Mouse (Mus musculus): Measurements from ENCODE around the gene Map1a. TPM values are rescaled to one million over a fixed set of nuclear protein-coding genes. Genes with fewer than 3 reads are reported as not detected.

The Map1a gene
- polyA plus RNA-seq, 1 experiment = 1.1 TPM

DNA sequence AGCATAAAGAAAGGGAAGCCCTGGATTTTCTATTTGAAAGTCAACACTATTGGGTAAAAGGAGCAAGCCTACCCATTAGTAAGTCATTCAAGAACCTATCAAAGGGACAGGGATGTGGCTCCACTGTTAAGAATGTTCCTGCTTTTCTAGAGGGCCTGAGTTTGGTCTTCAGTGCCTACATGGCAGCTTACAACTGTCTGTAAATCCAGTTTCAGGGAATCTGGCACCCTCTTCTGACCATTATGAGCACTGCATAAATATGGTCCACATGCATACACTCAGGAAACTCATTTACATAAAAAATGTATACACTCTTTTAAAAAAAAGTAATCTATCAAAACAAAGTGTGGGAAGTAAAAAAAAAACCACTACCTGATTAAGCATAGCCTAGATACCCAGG is 49.7 kb downstream of the Map1a start:
- no peak overlapping the region for H3K4me3 ChIP-seq (ENCODE audit: control insufficient read depth, insufficient read depth, low read length)
- no peak for TF ChIP-seq POLR2A (IDR thresholded peaks at IDR 0.05; ENCODE audit: control insufficient read depth, extremely low read depth, insufficient read depth, low read length, poor library complexity)
- no peaks in the 10 kb centered on the region for H3K27me3 ChIP-seq (ENCODE audit: control insufficient read depth, insufficient read depth, low read length)
- peak; percentile 8 for DNase-seq
- H3K27ac ChIP-seq (ENCODE audit: control insufficient read depth, insufficient read depth, low read length) = no peak overlapping the region
- no peaks in the 10 kb centered on the region for H3K36me3 ChIP-seq (ENCODE audit: control insufficient read depth, insufficient read depth, low read length)
- H3K4me1 ChIP-seq (replicated peaks; ENCODE audit: control insufficient read depth, insufficient read depth, low read length) = no peaks in the 10 kb centered on the region

DNA sequence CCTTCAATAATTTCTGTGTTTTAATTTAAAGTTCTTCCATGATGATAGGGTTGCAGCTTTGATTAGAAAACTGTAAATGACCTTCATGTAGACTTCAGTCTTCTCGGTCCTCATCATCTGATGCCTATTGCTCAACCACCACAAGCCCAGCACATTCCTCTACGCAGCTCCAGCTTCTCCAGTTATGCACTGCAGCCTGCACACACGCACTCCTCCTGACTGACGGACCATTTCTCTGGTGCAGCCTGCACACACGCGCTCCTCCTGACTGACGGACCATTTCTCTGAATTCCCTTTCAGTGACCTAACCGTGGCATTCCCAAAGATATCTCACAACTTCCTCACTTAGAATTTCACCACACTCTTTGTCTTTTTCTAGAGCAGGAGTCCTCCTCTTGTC is 63.8 kb downstream of the Map1a start:
- no peak for DNase-seq
- Histone ChIP-seq H3K4me3 (ENCODE audit: control insufficient read depth, insufficient read depth, low read length) (no peak overlapping the region), H3K27me3 (ENCODE audit: control insufficient read depth, insufficient read depth, low read length) (no peaks in the 10 kb centered on the region), H3K27ac (ENCODE audit: control insufficient read depth, insufficient read depth, low read length) (no peak overlapping the region), H3K36me3 (ENCODE audit: control insufficient read depth, insufficient read depth, low read length) (peaks cover 5% of the 10 kb centered on the region; the same call in 1 of the 2 replicates), H3K4me1 (replicated peaks; ENCODE audit: control insufficient read depth, insufficient read depth, low read length) (peaks cover 2% of the 10 kb centered on the region; the same call in 1 of the 2 replicates)
- WGBS = 90% methylated on average over 8 of the region's 8 CpGs
- TF ChIP-seq CTCF (IDR thresholded peaks at IDR 0.05; ENCODE audit: borderline replicate concordance, control insufficient read depth, extremely low read depth, insufficient read depth, low read length, poor library complexity) (no peak), POLR2A (IDR thresholded peaks at IDR 0.05; ENCODE audit: control insufficient read depth, extremely low read depth, insufficient read depth, low read length, poor library complexity) (no peak)

DNA sequence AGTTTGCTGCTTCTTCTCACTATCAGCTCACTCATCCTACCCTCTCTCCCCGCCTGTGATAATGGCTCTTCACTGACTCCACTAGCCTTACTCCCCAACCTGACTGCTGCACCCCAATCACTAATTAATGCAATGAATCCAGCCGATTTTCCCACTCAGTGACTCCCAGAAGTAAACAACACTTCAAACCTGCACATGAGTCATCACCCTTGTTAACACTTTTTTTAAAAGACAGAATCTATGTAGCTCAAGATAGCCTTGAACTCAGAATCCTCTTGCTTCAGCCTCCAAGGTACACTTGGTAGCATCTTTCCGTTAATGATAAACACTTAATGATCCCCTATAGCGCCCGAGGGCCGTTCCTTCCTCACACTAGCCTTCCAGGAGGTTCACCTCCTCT is 65.0 kb downstream of the Map1a start:
- Histone ChIP-seq H3K4me1 (replicated peaks; ENCODE audit: control insufficient read depth, insufficient read depth, low read length) (peaks cover 8% of the 10 kb centered on the region; the same call in 1 of the 2 replicates), H3K36me3 (ENCODE audit: control insufficient read depth, insufficient read depth, low read length) (no peaks in the 10 kb centered on the region), H3K27ac (ENCODE audit: control insufficient read depth, insufficient read depth, low read length) (no peak overlapping the region), H3K27me3 (ENCODE audit: control insufficient read depth, insufficient read depth, low read length) (peaks cover 2% of the 10 kb centered on the region; the same call in 1 of the 2 replicates), H3K4me3 (ENCODE audit: control insufficient read depth, insufficient read depth, low read length) (peak overlapping the region; percentile 58)
- no peak for DNase-seq
- TF ChIP-seq POLR2A (IDR thresholded peaks at IDR 0.05; ENCODE audit: control insufficient read depth, extremely low read depth, insufficient read depth, low read length, poor library complexity) (no peak), CTCF (IDR thresholded peaks at IDR 0.05; ENCODE audit: borderline replicate concordance, control insufficient read depth, extremely low read depth, insufficient read depth, low read length, poor library complexity) (no peak)
- WGBS = 8% methylated on average over 6 of the region's 6 CpGs

DNA sequence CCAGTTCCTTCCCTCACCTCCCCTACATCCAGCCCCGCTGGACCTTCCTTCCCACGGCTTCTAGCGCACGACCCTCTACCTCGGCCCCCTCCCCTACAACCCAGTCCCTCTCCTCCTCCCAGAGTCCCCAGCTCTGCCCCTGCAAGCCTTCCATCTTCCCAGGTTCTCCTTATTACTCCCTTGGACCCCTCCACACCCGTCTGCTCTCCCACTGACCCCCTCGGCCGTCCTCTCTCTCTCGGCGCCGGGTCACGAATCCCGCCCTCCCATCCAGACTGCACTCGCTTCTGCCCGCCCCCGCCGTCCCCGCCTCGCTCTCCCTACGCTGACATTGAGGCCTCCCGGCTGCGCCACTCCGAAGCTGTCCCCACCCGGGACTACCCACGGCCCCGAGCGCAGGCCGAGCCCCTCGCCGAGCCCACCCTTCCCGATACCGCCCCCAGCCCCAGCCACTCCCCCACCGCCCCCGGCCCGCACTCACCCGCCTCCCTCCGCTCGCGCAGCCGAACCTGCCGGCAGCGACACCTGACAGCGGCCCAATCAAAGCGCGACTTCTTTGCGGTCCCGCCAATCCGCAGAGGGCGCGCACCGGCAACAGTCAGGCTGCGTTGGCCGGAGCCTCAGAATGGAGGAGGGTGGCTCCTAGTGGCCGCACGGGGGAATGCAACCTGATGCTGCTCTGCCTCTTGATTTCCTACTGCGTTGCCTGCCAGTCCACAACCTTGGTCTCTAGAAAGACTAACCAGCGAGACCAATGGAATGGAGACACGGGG is 65.6 kb downstream of the Map1a start, which contains the start of gene Ppip5k1:
Gene Ppip5k1, minus strand, starts transcription at position 577 of the 773 bp plus-strand sequence.
- peaks cover 4% of the 10 kb centered on the region; the same call in 1 of the 2 replicates for H3K27me3 ChIP-seq (ENCODE audit: control insufficient read depth, insufficient read depth, low read length)
- DNase-seq = peak; percentile 97
- no peak within 1 kb of the TSS for H3K27ac ChIP-seq (ENCODE audit: control insufficient read depth, insufficient read depth, low read length)
- H3K4me1 ChIP-seq (replicated peaks; ENCODE audit: control insufficient read depth, insufficient read depth, low read length) = peaks cover 8% of the 10 kb centered on the region; the same call in 1 of the 2 replicates
- peak within 1 kb of the TSS; percentile 58 for H3K4me3 ChIP-seq (ENCODE audit: control insufficient read depth, insufficient read depth, low read length)
- peak; percentile 95 for TF ChIP-seq CTCF (IDR thresholded peaks at IDR 0.05; ENCODE audit: borderline replicate concordance, control insufficient read depth, extremely low read depth, insufficient read depth, low read length, poor library complexity)
- TF ChIP-seq POLR2A (IDR thresholded peaks at IDR 0.05; ENCODE audit: control insufficient read depth, extremely low read depth, insufficient read depth, low read length, poor library complexity) = peak; percentile 47; the same call in 1 of the 2 replicates
- 1% methylated on average over 57 of the region's 58 CpGs for WGBS
- no peaks in the 10 kb centered on the region for H3K36me3 ChIP-seq (ENCODE audit: control insufficient read depth, insufficient read depth, low read length)

DNA sequence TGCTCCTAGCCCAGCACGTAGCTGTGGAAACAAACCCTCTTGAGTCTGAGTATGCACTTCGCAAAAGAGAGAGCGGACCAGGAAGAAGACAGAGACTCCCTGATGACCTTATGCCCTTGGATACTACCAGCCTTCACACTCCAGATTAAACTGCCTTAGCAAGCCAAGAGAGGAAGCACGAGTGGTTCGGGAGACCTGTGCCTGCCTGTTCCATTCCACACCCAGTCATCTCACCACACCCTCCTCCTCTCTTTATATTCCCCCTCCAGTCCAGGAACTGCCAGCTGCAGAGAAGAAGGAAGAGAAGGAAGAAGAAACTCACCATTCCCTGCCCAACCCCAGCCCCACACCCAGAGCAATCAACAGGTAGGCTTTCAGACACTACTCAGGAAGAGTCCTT is 68.1 kb downstream of the Map1a start, which contains the start of gene Ckmt1:
Gene Ckmt1, plus strand, starts transcription at position 221 of the 400 bp plus-strand sequence.
- no peak within 1 kb of the TSS for H3K27ac ChIP-seq (ENCODE audit: control insufficient read depth, insufficient read depth, low read length)
- 69% methylated on average over 5 of the region's 5 CpGs for WGBS
- peaks cover 8% of the 10 kb centered on the region; the same call in 1 of the 2 replicates for H3K4me1 ChIP-seq (replicated peaks; ENCODE audit: control insufficient read depth, insufficient read depth, low read length)
- peaks cover 5% of the 10 kb centered on the region; the same call in 1 of the 2 replicates for H3K27me3 ChIP-seq (ENCODE audit: control insufficient read depth, insufficient read depth, low read length)
- H3K36me3 ChIP-seq (ENCODE audit: control insufficient read depth, insufficient read depth, low read length) = no peaks in the 10 kb centered on the region
- H3K4me3 ChIP-seq (ENCODE audit: control insufficient read depth, insufficient read depth, low read length) = no peak within 1 kb of the TSS
- no peak for TF ChIP-seq CTCF (IDR thresholded peaks at IDR 0.05; ENCODE audit: borderline replicate concordance, control insufficient read depth, extremely low read depth, insufficient read depth, low read length, poor library complexity)
- no peak for TF ChIP-seq POLR2A (IDR thresholded peaks at IDR 0.05; ENCODE audit: control insufficient read depth, extremely low read depth, insufficient read depth, low read length, poor library complexity)
- DNase-seq = no peak

DNA sequence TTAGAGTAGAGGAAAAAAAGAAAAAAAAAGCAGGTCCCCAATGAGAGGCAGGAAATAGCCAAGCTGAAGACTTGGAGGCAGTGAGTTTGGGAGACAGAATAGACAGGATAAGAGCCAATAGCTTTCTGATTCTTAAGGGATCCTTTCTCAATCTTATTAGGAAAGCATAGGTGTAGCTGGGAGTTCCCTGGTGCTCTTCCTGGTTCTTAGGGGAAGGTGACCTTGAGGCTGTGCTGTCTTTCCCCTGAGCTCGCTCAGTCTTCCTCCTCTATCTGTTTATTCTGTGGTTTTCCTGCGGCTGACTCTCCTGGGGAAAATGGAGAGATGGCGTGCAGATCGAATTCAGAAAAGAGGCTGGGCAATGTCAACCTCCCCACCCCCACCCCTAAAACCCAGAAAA is 68.6 kb downstream of the Map1a start:
- H3K4me1 ChIP-seq (replicated peaks; ENCODE audit: control insufficient read depth, insufficient read depth, low read length) = peaks cover 8% of the 10 kb centered on the region; the same call in 1 of the 2 replicates
- no peak overlapping the region for H3K27ac ChIP-seq (ENCODE audit: control insufficient read depth, insufficient read depth, low read length)
- no peaks in the 10 kb centered on the region for H3K36me3 ChIP-seq (ENCODE audit: control insufficient read depth, insufficient read depth, low read length)
- peaks cover 5% of the 10 kb centered on the region; the same call in 1 of the 2 replicates for H3K27me3 ChIP-seq (ENCODE audit: control insufficient read depth, insufficient read depth, low read length)
- TF ChIP-seq CTCF (IDR thresholded peaks at IDR 0.05; ENCODE audit: borderline replicate concordance, control insufficient read depth, extremely low read depth, insufficient read depth, low read length, poor library complexity) = no peak
- TF ChIP-seq POLR2A (IDR thresholded peaks at IDR 0.05; ENCODE audit: control insufficient read depth, extremely low read depth, insufficient read depth, low read length, poor library complexity) = no peak
- DNase-seq = no peak
- WGBS = 3% methylated on average over 4 of the region's 4 CpGs
- H3K4me3 ChIP-seq (ENCODE audit: control insufficient read depth, insufficient read depth, low read length) = no peak overlapping the region

All from thymus, adult 2 months (tissue).